Mouse (Mus musculus) embryo, embryonic 11 days (tissue): ENCODE data around the gene Pcp4.
A peak's percentile ranks its signal among the peaks of the same experiment; 100 is the strongest.
"Not testable (repeated sequence)": the region's sequence is repeated elsewhere in the genome, so short reads cannot be mapped to it uniquely, and the experiment has no call there.

ENCODE experiments used
- DNase-seq: peaks from one replicate; pipeline ENCODE4 v3.0.0-alpha.2; 2015

Pcp4 gene

GRCm38 (mm10) chr16:96467445-96467844 lies at the start of gene Pcp4:
TSS of gene Pcp4 (plus strand) at chr16:96467606.
- peak; percentile 79 for DNase-seq

- no peak for DNase-seq
Measured at GRCm38 (mm10) chr16:96425044-96425443, 42.4 kb upstream of the Pcp4 start.

- no peak for DNase-seq
Measured at GRCm38 (mm10) chr16:96426671-96427070, 40.7 kb upstream of the Pcp4 start.

- no peak for DNase-seq
Measured at GRCm38 (mm10) chr16:96429046-96429445, 38.4 kb upstream of the Pcp4 start.

- DNase-seq = no peak
Measured at GRCm38 (mm10) chr16:96433266-96433665, 34.1 kb upstream of the Pcp4 start.

- DNase-seq = no peak
Measured at GRCm38 (mm10) chr16:96434024-96434785, 33.2 kb upstream of the Pcp4 start.

GRCm38 (mm10) chr16:96438946-96439345 lies 28.5 kb upstream of the Pcp4 start:
- DNase-seq = no peak

GRCm38 (mm10) chr16:96439682-96440081 lies 27.7 kb upstream of the Pcp4 start:
- DNase-seq = no peak

GRCm38 (mm10) chr16:96440871-96441270 lies 26.5 kb upstream of the Pcp4 start:
- DNase-seq = peak; percentile 9

GRCm38 (mm10) chr16:96441826-96442225 lies 25.6 kb upstream of the Pcp4 start:
- no peak for DNase-seq

GRCm38 (mm10) chr16:96443468-96443867 lies 23.9 kb upstream of the Pcp4 start, which contains the start of gene Itgb2l:
TSS of gene Itgb2l (minus strand) at chr16:96443619.
- no peak for DNase-seq

- DNase-seq = not testable (repeated sequence)
Measured at GRCm38 (mm10) chr16:96450871-96451270, 16.5 kb upstream of the Pcp4 start.

- DNase-seq = no peak
Measured at GRCm38 (mm10) chr16:96454086-96454485, 13.3 kb upstream of the Pcp4 start.

- no peak for DNase-seq
Measured at GRCm38 (mm10) chr16:96457612-96458011, 9.8 kb upstream of the Pcp4 start.

GRCm38 (mm10) chr16:96459356-96459755 lies 8.1 kb upstream of the Pcp4 start:
- no peak for DNase-seq

- DNase-seq = no peak
Measured at GRCm38 (mm10) chr16:96460788-96461187, 6.6 kb upstream of the Pcp4 start.

- DNase-seq = no peak
Measured at GRCm38 (mm10) chr16:96468011-96468410, 605 bp downstream of the Pcp4 start.

GRCm38 (mm10) chr16:96468698-96469097 lies 1.3 kb downstream of the Pcp4 start:
- no peak for DNase-seq

- peak; percentile 34 for DNase-seq
Measured at GRCm38 (mm10) chr16:96469640-96470039, 2.2 kb downstream of the Pcp4 start.

- DNase-seq = peak; percentile 45
Measured at GRCm38 (mm10) chr16:96472361-96472760, 5.0 kb downstream of the Pcp4 start.

GRCm38 (mm10) chr16:96472816-96473215 lies 5.4 kb downstream of the Pcp4 start:
- peak; percentile 18 for DNase-seq

GRCm38 (mm10) chr16:96474185-96474584 lies 6.8 kb downstream of the Pcp4 start:
- DNase-seq = no peak

- no peak for DNase-seq
Measured at GRCm38 (mm10) chr16:96481791-96482190, 14.4 kb downstream of the Pcp4 start.

- no peak for DNase-seq
Measured at GRCm38 (mm10) chr16:96487007-96487684, 19.7 kb downstream of the Pcp4 start.
